Mouse (Mus musculus) forebrain, embryonic 13.5 days (tissue): Measurements from ENCODE around the gene Fzd5. TPM values are rescaled to one million over a fixed set of nuclear protein-coding genes. Genes with fewer than 3 reads are reported as not detected.

Experiments used
- ATAC-seq: fragments of 200-750 bp; cut with Nextera tagmentation; 2 replicates; pipeline ENCODE4 v1.8.0; 2017
- H3K27ac ChIP-seq: fragments of 300-500 bp; sonication (generic); 2 replicates; pipeline ENCODE4 v1.5.1; 2015; ENCODE audit warnings: inconsistent platforms, mild to moderate bottlenecking, moderate library complexity
- H3K27me3 ChIP-seq: fragments of 300-500 bp; sonication (generic); 2 replicates; pipeline ENCODE4 v1.6.1; 2015; ENCODE audit warnings: mild to moderate bottlenecking, inconsistent platforms
- H3K36me3 ChIP-seq: fragments of 300-500 bp; sonication (generic); 2 replicates; pipeline ENCODE4 v1.6.1; 2015; ENCODE audit warnings: mild to moderate bottlenecking, inconsistent platforms; ENCODE audit not compliant: poor library complexity, severe bottlenecking
- H3K4me1 ChIP-seq: fragments of 300-500 bp; sonication (generic); 2 replicates; pipeline ENCODE4 v1.6.1; 2015; ENCODE audit warnings: inconsistent platforms
- H3K4me2 ChIP-seq: fragments of 300-500 bp; sonication (generic); 2 replicates; pipeline ENCODE4 v1.6.1; 2015; ENCODE audit warnings: inconsistent platforms, mild to moderate bottlenecking, moderate library complexity
- H3K4me3 ChIP-seq: fragments of 300-500 bp; sonication (generic); 2 replicates; pipeline ENCODE4 v1.5.1; 2015; ENCODE audit warnings: mild to moderate bottlenecking, inconsistent platforms
- H3K9ac ChIP-seq: fragments of 300-500 bp; sonication (generic); 2 replicates; pipeline ENCODE4 v1.6.1; 2015; ENCODE audit warnings: mild to moderate bottlenecking, inconsistent platforms
- H3K9me3 ChIP-seq: fragments of 300-500 bp; sonication (generic); replicated peaks from 2 replicates; pipeline ENCODE4 v1.6.1; 2016; ENCODE audit warnings: inconsistent platforms
- WGBS: fragments of 180-500 bp; shearing (Covaris S2); methylation state at CpG from one replicate; pipeline ENCODE4 v1.1.7; 2015; 5-methylcytosine and 5-hydroxymethylcytosine counted together
- polyA plus RNA-seq: library from polyadenylated mRNA; unstranded; fragments of >200 nt; fragmentation: Nextera tagmentation; extraction: Ambion mirVana; gene quantifications from 2 replicates; pipeline ENCODE4 v1.2.1, GENCODE M21; 2015

The Fzd5 gene
- polyA plus RNA-seq, 1 experiment from 2014 or later = 0.56 TPM

- Histone ChIP-seq H3K9ac (no peak overlapping the region), H3K4me3 (no peak overlapping the region), H3K4me2 (no peak overlapping the region), H3K27me3 (no peaks in the 10 kb centered on the region), H3K36me3 (no peaks in the 10 kb centered on the region), H3K27ac (no peak overlapping the region), H3K9me3 (no peaks in the 10 kb centered on the region), H3K4me1 (no peaks in the 10 kb centered on the region)
- ATAC-seq = no peak
- WGBS = 91% methylated on average over 8 of the region's 8 CpGs
Measured at GRCm38 (mm10) chr1:64753109-64753508, 15.6 kb upstream of the Fzd5 start.

GRCm38 (mm10) chr1:64744616-64745015 is 7.1 kb upstream of the Fzd5 start:
- no peak overlapping the region for H3K27ac ChIP-seq
- no peak overlapping the region for H3K4me3 ChIP-seq
- no peak for ATAC-seq
- no peak overlapping the region for H3K9ac ChIP-seq
- H3K4me1 ChIP-seq = no peaks in the 10 kb centered on the region
- H3K4me2 ChIP-seq = no peak overlapping the region
- H3K27me3 ChIP-seq = peaks cover 4% of the 10 kb centered on the region
- H3K36me3 ChIP-seq = no peaks in the 10 kb centered on the region
- H3K9me3 ChIP-seq = no peaks in the 10 kb centered on the region

GRCm38 (mm10) chr1:64742741-64743408 is 5.3 kb upstream of the Fzd5 start:
- no peak overlapping the region for H3K9ac ChIP-seq
- no peaks in the 10 kb centered on the region for H3K9me3 ChIP-seq
- peaks cover 21% of the 10 kb centered on the region for H3K27me3 ChIP-seq
- no peak overlapping the region for H3K4me2 ChIP-seq
- WGBS = 89% methylated on average over 18 of the region's 18 CpGs
- H3K4me3 ChIP-seq = no peak overlapping the region
- no peak overlapping the region for H3K27ac ChIP-seq
- H3K4me1 ChIP-seq = peaks cover 12% of the 10 kb centered on the region
- no peak for ATAC-seq
- H3K36me3 ChIP-seq = no peaks in the 10 kb centered on the region

DNA sequence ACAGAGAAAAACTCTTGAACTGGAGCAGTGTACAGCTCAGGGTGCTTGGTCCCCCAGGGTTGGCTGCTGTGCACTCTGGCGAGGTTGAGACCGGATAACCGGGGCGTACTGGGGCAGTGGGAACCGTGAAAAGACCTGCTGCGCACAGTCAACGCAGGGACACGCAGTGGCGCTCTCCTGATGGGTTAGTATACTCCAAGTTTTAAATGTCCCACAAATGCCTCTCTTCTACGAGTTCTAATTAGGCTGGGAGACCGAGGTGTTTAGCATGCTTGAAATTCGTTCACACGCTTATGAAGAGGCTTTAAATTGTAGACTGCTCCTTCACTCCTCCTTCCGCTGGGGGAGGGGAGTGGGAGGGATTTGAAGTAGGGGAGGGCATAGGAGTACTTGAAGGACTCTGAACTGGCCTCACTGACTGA is 1.1 kb upstream of the Fzd5 start:
- peaks cover 49% of the 10 kb centered on the region for H3K4me1 ChIP-seq
- peak overlapping the region; percentile 57 for H3K4me3 ChIP-seq
- no peak overlapping the region for H3K9ac ChIP-seq
- H3K27ac ChIP-seq = no peak overlapping the region
- ATAC-seq = no peak
- peaks cover 62% of the 10 kb centered on the region for H3K27me3 ChIP-seq
- no peaks in the 10 kb centered on the region for H3K9me3 ChIP-seq
- H3K4me2 ChIP-seq = peak overlapping the region; percentile 98
- H3K36me3 ChIP-seq = no peaks in the 10 kb centered on the region
- under 1% methylated on average over 14 of the region's 14 CpGs for WGBS

DNA sequence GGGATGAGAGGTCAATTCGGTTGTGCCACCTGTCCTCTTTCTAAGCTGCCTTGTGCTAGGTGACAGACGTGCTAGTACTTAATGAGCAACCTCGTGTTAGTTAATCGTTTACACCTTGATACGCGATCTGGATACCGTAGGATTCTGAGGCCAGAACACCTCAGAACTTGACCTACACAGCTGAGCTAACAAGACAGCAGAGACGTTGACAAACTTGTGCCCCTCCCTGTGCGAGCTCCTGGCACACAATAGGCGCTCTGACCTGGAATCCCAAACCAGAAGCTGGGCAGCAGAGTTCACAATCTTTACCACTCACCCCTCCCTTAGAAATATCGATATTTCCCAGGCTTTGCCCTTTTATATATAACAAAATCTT is 617 bp upstream of the Fzd5 start:
- H3K36me3 ChIP-seq = no peaks in the 10 kb centered on the region
- H3K27me3 ChIP-seq = peaks cover 66% of the 10 kb centered on the region
- H3K4me2 ChIP-seq = peak overlapping the region; percentile 98
- H3K4me1 ChIP-seq = peaks cover 54% of the 10 kb centered on the region
- under 1% methylated on average over 11 of the region's 11 CpGs for WGBS
- no peak for ATAC-seq
- H3K4me3 ChIP-seq = peak overlapping the region; percentile 57
- no peak overlapping the region for H3K27ac ChIP-seq
- H3K9me3 ChIP-seq = no peaks in the 10 kb centered on the region
- H3K9ac ChIP-seq = peak overlapping the region; percentile 67; the same call in 1 of the 2 replicates

- no peak for ATAC-seq
- Histone ChIP-seq H3K9ac (peak overlapping the region; percentile 67), H3K27ac (no peak overlapping the region), H3K27me3 (peaks cover 78% of the 10 kb centered on the region), H3K4me3 (peak overlapping the region; percentile 57), H3K4me1 (peaks cover 59% of the 10 kb centered on the region), H3K9me3 (no peaks in the 10 kb centered on the region), H3K4me2 (peak overlapping the region; percentile 98), H3K36me3 (no peaks in the 10 kb centered on the region)
- under 1% methylated on average over 40 of the region's 56 CpGs for WGBS
Measured at GRCm38 (mm10) chr1:64736681-64737501, 660 bp downstream of the Fzd5 start.

DNA sequence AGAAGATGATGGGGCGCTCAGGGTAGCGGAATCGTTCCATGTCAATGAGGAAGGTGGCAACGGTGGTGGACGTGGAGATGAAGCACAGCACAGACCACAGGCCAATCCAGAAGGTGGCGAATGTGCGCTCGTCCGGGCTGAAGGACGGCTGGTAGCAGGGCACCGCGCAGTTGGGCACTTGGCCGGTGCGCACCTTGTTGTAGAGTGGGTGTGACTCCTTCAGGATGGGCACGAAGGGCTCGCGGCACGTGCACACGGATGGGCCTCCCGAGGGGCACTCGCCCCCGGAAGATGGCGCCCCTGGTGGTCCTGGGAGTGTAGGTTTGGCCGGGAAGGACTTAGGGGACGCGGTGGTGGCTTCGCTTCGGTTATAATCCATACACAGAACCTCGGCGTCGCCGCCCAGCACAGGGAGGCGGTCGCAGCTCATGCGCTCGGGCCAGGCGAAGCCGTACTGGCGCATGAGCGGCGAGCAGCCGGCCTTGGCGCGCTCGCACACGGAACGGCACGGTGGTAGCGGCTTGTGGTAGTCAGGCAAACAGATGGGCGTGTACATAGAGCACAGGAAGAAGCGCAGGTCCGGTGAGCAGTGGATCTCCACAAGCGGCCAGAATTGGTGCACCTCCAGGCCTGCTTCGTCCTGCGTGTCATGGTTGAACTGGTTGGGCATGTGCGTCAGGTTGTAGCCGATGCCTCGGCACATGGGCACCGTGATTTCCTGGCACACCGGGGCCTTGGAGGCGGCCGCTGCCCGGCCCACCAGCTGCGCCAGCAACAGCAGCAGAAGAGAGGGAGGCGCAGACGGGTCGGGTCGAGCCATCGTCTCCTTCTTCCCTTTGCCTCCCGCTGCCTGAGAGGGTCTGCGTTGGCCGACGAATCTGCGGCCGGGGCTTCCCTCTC is 1.5 kb downstream of the Fzd5 start:
- H3K4me3 ChIP-seq = peak overlapping the region; percentile 57
- peaks cover 86% of the 10 kb centered on the region for H3K27me3 ChIP-seq
- peak overlapping the region; percentile 98 for H3K4me2 ChIP-seq
- no peaks in the 10 kb centered on the region for H3K36me3 ChIP-seq
- H3K27ac ChIP-seq = no peak overlapping the region
- H3K9me3 ChIP-seq = no peaks in the 10 kb centered on the region
- no peak for ATAC-seq
- peak overlapping the region; percentile 67 for H3K9ac ChIP-seq
- 4% methylated on average over 73 of the region's 75 CpGs for WGBS
- H3K4me1 ChIP-seq = peaks cover 60% of the 10 kb centered on the region

GRCm38 (mm10) chr1:64734771-64735750 is 2.5 kb downstream of the Fzd5 start:
- WGBS = 27% methylated on average over 58 of the region's 58 CpGs
- H3K27me3 ChIP-seq = peaks cover 89% of the 10 kb centered on the region
- H3K4me1 ChIP-seq = peaks cover 60% of the 10 kb centered on the region
- peak overlapping the region; percentile 98 for H3K4me2 ChIP-seq
- H3K9ac ChIP-seq = peak overlapping the region; percentile 54
- ATAC-seq = no peak
- H3K36me3 ChIP-seq = no peaks in the 10 kb centered on the region
- H3K27ac ChIP-seq = no peak overlapping the region
- peak overlapping the region; percentile 57 for H3K4me3 ChIP-seq
- no peaks in the 10 kb centered on the region for H3K9me3 ChIP-seq

DNA sequence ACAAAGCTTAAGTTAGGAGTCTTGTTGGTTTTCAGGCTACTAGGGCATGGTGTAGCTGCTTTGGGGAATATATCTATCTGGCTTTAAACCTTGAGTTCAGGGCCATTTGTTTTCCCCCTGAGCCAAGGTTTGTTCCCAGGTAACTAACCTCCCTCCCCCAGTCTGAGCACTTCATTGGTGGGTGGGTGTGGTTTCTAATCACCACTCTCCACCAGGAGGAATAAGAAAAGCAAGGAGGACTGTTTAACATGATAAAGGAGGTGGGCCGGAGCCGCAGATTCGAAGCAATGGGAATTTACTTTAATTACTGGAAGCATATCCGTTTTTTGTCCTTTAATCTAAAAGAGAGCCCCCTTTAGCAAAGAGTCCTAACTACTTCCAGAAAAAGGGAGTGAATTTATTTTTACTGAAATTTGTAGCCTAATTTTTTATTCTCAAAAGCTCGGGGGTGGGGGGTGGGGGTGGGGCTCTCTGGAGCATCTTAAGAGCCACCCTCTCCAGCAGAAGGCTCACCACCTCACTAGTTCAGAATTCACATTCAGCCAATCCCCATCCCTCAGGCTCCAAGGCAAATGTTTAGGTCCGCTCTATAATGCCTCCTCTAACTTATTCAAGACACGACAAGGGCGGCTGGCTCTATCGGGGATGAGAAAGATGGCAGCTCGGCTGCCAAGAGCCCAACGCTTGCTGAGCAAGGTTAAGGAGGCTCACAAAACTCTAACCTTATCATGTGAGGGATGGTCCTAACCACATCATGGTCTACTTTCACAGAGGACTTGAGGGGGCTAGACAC is 3.9 kb downstream of the Fzd5 start:
- H3K4me1 ChIP-seq = peaks cover 56% of the 10 kb centered on the region
- WGBS = 6% methylated on average over 11 of the region's 11 CpGs
- H3K27ac ChIP-seq = no peak overlapping the region
- peak overlapping the region; percentile 98 for H3K4me2 ChIP-seq
- peaks cover 80% of the 10 kb centered on the region for H3K27me3 ChIP-seq
- ATAC-seq = no peak
- H3K36me3 ChIP-seq = no peaks in the 10 kb centered on the region
- H3K4me3 ChIP-seq = peak overlapping the region; percentile 9; the same call in 1 of the 2 replicates
- H3K9ac ChIP-seq = no peak overlapping the region
- no peaks in the 10 kb centered on the region for H3K9me3 ChIP-seq

DNA sequence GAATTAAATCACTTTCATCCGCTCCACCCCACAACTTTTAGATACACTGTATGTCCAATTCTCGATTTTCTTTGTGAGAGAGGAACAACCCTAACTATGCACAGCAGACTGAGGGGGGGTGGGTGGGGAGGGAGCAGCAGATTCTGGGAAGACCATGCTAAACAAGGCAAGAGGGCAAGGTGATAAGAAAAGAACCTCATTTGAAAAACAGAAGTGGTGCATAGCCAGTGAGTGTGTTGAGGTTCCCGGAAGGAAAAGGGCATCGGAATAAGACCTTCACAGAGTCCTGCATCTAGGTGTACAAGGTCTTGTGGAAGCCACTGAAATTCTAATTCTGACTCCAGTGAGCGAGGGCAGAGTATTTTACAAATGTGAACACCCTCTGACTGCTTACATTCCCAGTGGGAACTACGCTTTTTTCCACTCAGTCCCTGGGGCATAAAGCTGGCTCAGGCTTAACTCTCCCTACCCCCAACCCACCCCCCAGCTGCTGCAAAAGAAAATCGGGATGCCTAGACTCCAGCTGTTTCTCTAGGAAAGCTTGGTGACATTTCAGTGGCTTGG is 4.8 kb downstream of the Fzd5 start:
- peak overlapping the region; percentile 98; the same call in 1 of the 2 replicates for H3K4me2 ChIP-seq
- H3K27me3 ChIP-seq = peaks cover 71% of the 10 kb centered on the region
- 45% methylated on average over 7 of the region's 7 CpGs for WGBS
- no peak overlapping the region for H3K27ac ChIP-seq
- H3K9me3 ChIP-seq = no peaks in the 10 kb centered on the region
- no peak for ATAC-seq
- H3K36me3 ChIP-seq = no peaks in the 10 kb centered on the region
- H3K4me3 ChIP-seq = no peak overlapping the region
- H3K4me1 ChIP-seq = peaks cover 46% of the 10 kb centered on the region
- H3K9ac ChIP-seq = no peak overlapping the region
